Mouse (Mus musculus): ENCODE data around the gene Nsmce4a.

The Nsmce4a gene

GRCm38 (mm10) chr7:130501499-130501898, 71.4 kb downstream of the Nsmce4a start:
- Histone ChIP-seq H3K4me1 (replicated peaks; ENCODE audit: low read depth, low read length) (no peaks in the 10 kb centered on the region), H3K27me3 (ENCODE audit: insufficient read depth, low read length) (no peaks in the 10 kb centered on the region), H3K36me3 (ENCODE audit: insufficient read depth, low read length) (peaks cover 51% of the 10 kb centered on the region), H3K4me3 (replicated peaks; ENCODE audit: low read length) (no peak overlapping the region), H3K9me3 (ENCODE audit: low read length) (no peaks in the 10 kb centered on the region)
- TF ChIP-seq CTCF (conservative IDR thresholded peaks at IDR 0.05; ENCODE audit: low read length) (no peak), POU5F1 (IDR thresholded peaks at IDR 0.05; ENCODE audit: borderline replicate concordance, low read length) (no peak), NANOG (IDR thresholded peaks at IDR 0.05; ENCODE audit: borderline replicate concordance, low read length) (no peak)

- no peak for TF ChIP-seq POU5F1 (IDR thresholded peaks at IDR 0.05; ENCODE audit: borderline replicate concordance, low read length)
- TF ChIP-seq NANOG (IDR thresholded peaks at IDR 0.05; ENCODE audit: borderline replicate concordance, low read length) = no peak
- no peak for TF ChIP-seq CTCF (conservative IDR thresholded peaks at IDR 0.05; ENCODE audit: low read length)
- Histone ChIP-seq H3K4me1 (replicated peaks; ENCODE audit: low read depth, low read length) (0 out of 2 replicates have a peak, but pooled peaks cover 5% of the 10 kb centered on the region), H3K9me3 (ENCODE audit: low read length) (0 out of 2 replicates have a peak, but pooled peaks cover 1% of the 10 kb centered on the region), H3K36me3 (ENCODE audit: insufficient read depth, low read length) (peaks cover 13% of the 10 kb centered on the region), H3K27me3 (ENCODE audit: insufficient read depth, low read length) (no peaks in the 10 kb centered on the region), H3K4me3 (replicated peaks; ENCODE audit: low read length) (no peak overlapping the region)
These were observed 79.6 kb downstream of the Nsmce4a start for GRCm38 (mm10) chr7:130493346-130493745.

GRCm38 (mm10) chr7:130492026-130492425, 80.9 kb downstream of the Nsmce4a start:
- 0 out of 2 replicates have a peak, but pooled peaks cover 5% of the 10 kb centered on the region for H3K4me1 ChIP-seq (replicated peaks; ENCODE audit: low read depth, low read length)
- H3K9me3 ChIP-seq (ENCODE audit: low read length) = peaks cover 10% of the 10 kb centered on the region
- H3K36me3 ChIP-seq (ENCODE audit: insufficient read depth, low read length) = peaks cover 8% of the 10 kb centered on the region
- TF ChIP-seq NANOG (IDR thresholded peaks at IDR 0.05; ENCODE audit: borderline replicate concordance, low read length) (no peak), CTCF (conservative IDR thresholded peaks at IDR 0.05; ENCODE audit: low read length) (no peak), POU5F1 (IDR thresholded peaks at IDR 0.05; ENCODE audit: borderline replicate concordance, low read length) (no peak)
- H3K27me3 ChIP-seq (ENCODE audit: insufficient read depth, low read length) = no peaks in the 10 kb centered on the region
- H3K4me3 ChIP-seq (replicated peaks; ENCODE audit: low read length) = no peak overlapping the region

Measured in E14TG2a.4 (cell line).